Comparison of ENCODE assay signal across 11 mouse cellular contexts in genomic region chr10:19356071-19356583, GRCm38 (mm10). TPM values are rescaled to one million over a fixed set of nuclear protein-coding genes. Genes with fewer than 3 reads are reported as not detected.
DNase-seq lines count a peak whose midpoint lies in the region; ATAC-seq and TF ChIP-seq lines count a peak whose summit lies in the region.
"Had no signal": no experiment of that assay in that cellular context is flagged by ENCODE, and none has a peak within 500 bp of the region (broad histone marks: within the 10 kb centered on the region; RNA-seq: fewer than 3 reads in every experiment).

Gene Olig3, plus strand, starts transcription at chr10:19356533.

- H3K4me1 ChIP-seq in intestine, embryonic 14.5 days (replicated peaks; ENCODE audit: control insufficient read depth, insufficient read depth, low read length): no peaks in the 10 kb centered on the region
- H3K4me1 ChIP-seq in intestine, embryonic 16.5 days (ENCODE audit: control insufficient read depth, insufficient read depth, low read length): no peaks in the 10 kb centered on the region
- H3K4me1 ChIP-seq in hindbrain, postnatal 0 days (ENCODE audit: insufficient read depth, low read length): 0 out of 2 replicates have a peak, but pooled peaks cover 4% of the 10 kb centered on the region
- no peaks in the 10 kb centered on the region for H3K4me1 ChIP-seq in neural tube, embryonic 14.5 days (ENCODE audit: control insufficient read depth, insufficient read depth, low read length)
- H3K4me1 ChIP-seq in lung, adult 2 months (ENCODE audit: control insufficient read depth, insufficient read depth, low read length): no peaks in the 10 kb centered on the region

- 0 out of 2 replicates have a peak within 1 kb of the TSS, but pooled peaks have one; percentile 13 for H3K4me2 ChIP-seq in intestine, embryonic 14.5 days (ENCODE audit: low read length)
- no peak within 1 kb of the TSS for H3K4me2 ChIP-seq in intestine, embryonic 16.5 days (ENCODE audit: low read depth, low read length)
- H3K4me2 ChIP-seq in hindbrain, postnatal 0 days (ENCODE audit: low read depth, low read length): peak within 1 kb of the TSS; percentile 52
- peak within 1 kb of the TSS; percentile 28 for H3K4me2 ChIP-seq in neural tube, embryonic 14.5 days (ENCODE audit: low read depth, low read length)
- H3K4me2 ChIP-seq: liver, embryonic 15.5 days had no signal

- 2% methylated on average over 9 of the region's 9 CpGs for WGBS in intestine, embryonic 14.5 days
- WGBS in intestine, embryonic 16.5 days: 3% methylated on average over 9 of the region's 9 CpGs
- WGBS in hindbrain, postnatal 0 days: 4% methylated on average over 9 of the region's 9 CpGs
- 2% methylated on average over 9 of the region's 9 CpGs for WGBS in neural tube, embryonic 14.5 days
- WGBS in lung, adult 2 months: 5% methylated on average over 9 of the region's 9 CpGs

- no peak for ATAC-seq in intestine, embryonic 14.5 days (replicated peaks; ENCODE audit: low FRiP score, low TSS enrichment, low read depth)
- ATAC-seq in intestine, embryonic 16.5 days: no peak
- ATAC-seq in common myeloid progenitor, adult 5-6 weeks (replicated peaks; ENCODE audit: low read depth, poor library complexity, severe bottlenecking): peak; percentile 62
- no peak for ATAC-seq in hindbrain, postnatal 0 days
- ATAC-seq in neural tube, embryonic 14.5 days (ENCODE audit: low read depth): no peak; the same call in 1 of the 2 replicates

- H3K27ac ChIP-seq in intestine, embryonic 14.5 days (ENCODE audit: low read depth): no peak within 1 kb of the TSS
- H3K27ac ChIP-seq in intestine, embryonic 16.5 days (ENCODE audit: low read length): no peak within 1 kb of the TSS
- no peak within 1 kb of the TSS for H3K27ac ChIP-seq in hindbrain, postnatal 0 days
- H3K27ac ChIP-seq in neural tube, embryonic 14.5 days (ENCODE audit: low read depth, low read length): peak within 1 kb of the TSS; percentile 19; the same call in 1 of the 2 replicates
- H3K27ac ChIP-seq: liver, embryonic 15.5 days had no signal

- peak within 1 kb of the TSS; percentile 2; the same call in 1 of the 2 replicates for H3K4me3 ChIP-seq in intestine, embryonic 14.5 days (ENCODE audit: low read depth, low read length)
- H3K4me3 ChIP-seq in intestine, embryonic 16.5 days (ENCODE audit: low read length): no peak within 1 kb of the TSS; the same call in 1 of the 2 replicates
- H3K4me3 ChIP-seq in hindbrain, postnatal 0 days (ENCODE audit: low read length): peak within 1 kb of the TSS; percentile 21
- H3K4me3 ChIP-seq in neural tube, embryonic 14.5 days (ENCODE audit: low read depth, low read length): peak within 1 kb of the TSS; percentile 26
- no peak within 1 kb of the TSS for H3K4me3 ChIP-seq in lung, adult 2 months (replicated peaks; ENCODE audit: extremely low read depth, low read depth, low read length)
- H3K4me3 ChIP-seq: liver, embryonic 15.5 days had no signal

- no peak for TF ChIP-seq CTCF in hindbrain, postnatal 0 days (IDR thresholded peaks at IDR 0.05; ENCODE audit: low read depth)
- TF ChIP-seq CTCF in lung, adult 2 months (IDR thresholded peaks at IDR 0.05; ENCODE audit: insufficient read depth, low read length): no peak

- no peaks in the 10 kb centered on the region for H3K9me3 ChIP-seq in intestine, embryonic 14.5 days (ENCODE audit: control insufficient read depth, low read length)
- H3K9me3 ChIP-seq in intestine, embryonic 16.5 days (ENCODE audit: control insufficient read depth, low read length): no peaks in the 10 kb centered on the region
- H3K9me3 ChIP-seq in hindbrain, postnatal 0 days (ENCODE audit: low read length): no peaks in the 10 kb centered on the region
- no peaks in the 10 kb centered on the region for H3K9me3 ChIP-seq in neural tube, embryonic 14.5 days (ENCODE audit: control insufficient read depth, low read length)
- H3K9me3 ChIP-seq: liver, embryonic 15.5 days had no signal

- TF ChIP-seq POLR2A in lung, adult 2 months (IDR thresholded peaks at IDR 0.05; ENCODE audit: borderline replicate concordance, extremely low read depth, low read depth, low read length): no peak

- peaks cover 100% of the 10 kb centered on the region for H3K27me3 ChIP-seq in intestine, embryonic 14.5 days (replicated peaks; ENCODE audit: control insufficient read depth, insufficient read depth, low read length)
- peaks cover 82% of the 10 kb centered on the region for H3K27me3 ChIP-seq in intestine, embryonic 16.5 days (replicated peaks; ENCODE audit: control insufficient read depth, insufficient read depth, low read length)
- H3K27me3 ChIP-seq in hindbrain, postnatal 0 days (ENCODE audit: insufficient read depth, low read length): peaks cover 88% of the 10 kb centered on the region
- H3K27me3 ChIP-seq in neural tube, embryonic 14.5 days (ENCODE audit: control insufficient read depth, insufficient read depth, low read length): peaks cover 81% of the 10 kb centered on the region

- no peak for DNase-seq in intestine, embryonic 14.5 days (ENCODE audit: low spot score)
- no peak for DNase-seq in hindbrain, postnatal 0 days (ENCODE audit: low spot score)
- no peak for DNase-seq in gastrocnemius, postnatal 4 days (ENCODE audit: low spot score in 2 of 2)
- no peak for DNase-seq in urinary bladder, postnatal 25 days (ENCODE audit: low spot score)
- no peak for DNase-seq in lung, adult 2 months

- H3K36me3 ChIP-seq in intestine, embryonic 14.5 days (ENCODE audit: control insufficient read depth, insufficient read depth, low read length): no peaks in the 10 kb centered on the region
- no peaks in the 10 kb centered on the region for H3K36me3 ChIP-seq in intestine, embryonic 16.5 days (ENCODE audit: control insufficient read depth, insufficient read depth, low read length)
- no peaks in the 10 kb centered on the region for H3K36me3 ChIP-seq in hindbrain, postnatal 0 days (ENCODE audit: insufficient read depth, low read length)
- no peaks in the 10 kb centered on the region for H3K36me3 ChIP-seq in neural tube, embryonic 14.5 days (ENCODE audit: control insufficient read depth, insufficient read depth, low read length)
- H3K36me3 ChIP-seq: liver, embryonic 15.5 days had no signal

- no peak within 1 kb of the TSS for H3K9ac ChIP-seq in intestine, embryonic 14.5 days (ENCODE audit: low read length)
- H3K9ac ChIP-seq in intestine, embryonic 16.5 days (ENCODE audit: low read depth, low read length): no peak within 1 kb of the TSS
- no peak within 1 kb of the TSS for H3K9ac ChIP-seq in hindbrain, postnatal 0 days (replicated peaks; ENCODE audit: low read length)
- peak within 1 kb of the TSS; percentile 13 for H3K9ac ChIP-seq in neural tube, embryonic 14.5 days (replicated peaks; ENCODE audit: low read depth, low read length)
- H3K9ac ChIP-seq: liver, embryonic 15.5 days had no signal

RNA-seq across cellular contexts. Expression of gene Olig3, which starts in this region (rescaled TPM):
- polyA plus RNA-seq in intestine, embryonic 14.5 days (2014; fragmentation: Nextera tagmentation; extraction: Ambion mirVana): not detected in 2 replicates
- not detected in 2 replicates for polyA plus RNA-seq in intestine, embryonic 16.5 days (2015; fragmentation: Nextera tagmentation; extraction: Ambion mirVana)
- total RNA-seq in common myeloid progenitor, adult 5-6 weeks (2017): not detected in 2 replicates
- total RNA-seq in hindbrain, postnatal 0 days (2014; rRNA removed): 1.3 TPM in 1 of 2 replicates, not detected in the other
- polyA plus RNA-seq in hindbrain, postnatal 0 days (2015; fragmentation: Nextera tagmentation; extraction: Ambion mirVana): 1.8 and 1.9 TPM in 2 replicates
- 15.8 and 15.9 TPM in 2 replicates for polyA plus RNA-seq in neural tube, embryonic 14.5 days (2014; fragmentation: Nextera tagmentation; extraction: Ambion mirVana)
- total RNA-seq in gastrocnemius, postnatal 4 days (2021): not detected
- 0.32 and 0.49 TPM in 2 replicates for polyA plus RNA-seq in lung, adult 2 months (2012; rRNA removed)
- total RNA-seq: MEL had no signal
- polyA plus RNA-seq: liver, embryonic 15.5 days; stomach, embryonic 14.5 days had no signal

Comparison
In these comparisons a context has a peak if more than half of its experiments do, and no peak if none do; other contexts are left out.
1. H3K4me3 ChIP-seq: peak in intestine, embryonic 14.5 days (single experiment), hindbrain, postnatal 0 days (single experiment) and neural tube, embryonic 14.5 days (single experiment); none in intestine, embryonic 16.5 days (single experiment) and lung, adult 2 months (single experiment).
2. Peak in ATAC-seq in common myeloid progenitor, adult 5-6 weeks; RNA of the gene not detected or under 1 TPM.